Mouse (Mus musculus) intestine, embryonic 15.5 days (tissue): ENCODE measurements around the gene Zcchc7. TPM values are rescaled to one million over a fixed set of nuclear protein-coding genes. Genes with fewer than 3 reads are reported as not detected.

ENCODE experiments used
- ATAC-seq: fragments of 200-750 bp; cut with Nextera tagmentation; 2 replicates; pipeline ENCODE4 v1.8.0; 2017; ENCODE audit warnings: moderate TSS enrichment, moderate library complexity
- H3K27ac ChIP-seq: fragments of 300-500 bp; sonication (generic); 2 replicates; pipeline ENCODE4 v1.5.1; 2015; ENCODE audit warnings: mild to moderate bottlenecking, inconsistent platforms
- H3K27me3 ChIP-seq: fragments of 300-500 bp; sonication (generic); replicated peaks from 2 replicates; pipeline ENCODE4 v1.6.1; 2015; ENCODE audit warnings: inconsistent platforms
- H3K36me3 ChIP-seq: fragments of 300-500 bp; sonication (generic); 2 replicates; pipeline ENCODE4 v1.6.1; 2015; ENCODE audit warnings: inconsistent platforms
- H3K4me1 ChIP-seq: fragments of 300-500 bp; sonication (generic); replicated peaks from 2 replicates; pipeline ENCODE4 v1.6.1; 2015; ENCODE audit warnings: inconsistent platforms
- H3K4me2 ChIP-seq: fragments of 300-500 bp; sonication (generic); replicated peaks from 2 replicates; pipeline ENCODE4 v1.6.1; 2015; ENCODE audit warnings: mild to moderate bottlenecking, inconsistent platforms
- H3K4me3 ChIP-seq: fragments of 300-500 bp; sonication (generic); replicated peaks from 2 replicates; pipeline ENCODE4 v1.5.1; 2015; ENCODE audit warnings: inconsistent platforms
- H3K9ac ChIP-seq: fragments of 300-500 bp; sonication (generic); 2 replicates; pipeline ENCODE4 v1.6.1; 2015; ENCODE audit warnings: inconsistent platforms
- H3K9me3 ChIP-seq: fragments of 300-500 bp; sonication (generic); 2 replicates; pipeline ENCODE4 v1.6.1; 2016; ENCODE audit warnings: inconsistent platforms
- WGBS: fragments of 180-500 bp; shearing (Covaris S2); methylation state at CpG from one replicate; pipeline ENCODE4 v1.1.7; 2015; 5-methylcytosine and 5-hydroxymethylcytosine counted together
- polyA plus RNA-seq: library from polyadenylated mRNA; unstranded; fragments of >200 nt; fragmentation: Nextera tagmentation; extraction: Ambion mirVana; gene quantifications from 2 replicates; pipeline ENCODE4 v1.2.1, GENCODE M21; 2015

Zcchc7 gene
- polyA plus RNA-seq, 1 experiment from 2014 or later: 47.6 TPM

DNA sequence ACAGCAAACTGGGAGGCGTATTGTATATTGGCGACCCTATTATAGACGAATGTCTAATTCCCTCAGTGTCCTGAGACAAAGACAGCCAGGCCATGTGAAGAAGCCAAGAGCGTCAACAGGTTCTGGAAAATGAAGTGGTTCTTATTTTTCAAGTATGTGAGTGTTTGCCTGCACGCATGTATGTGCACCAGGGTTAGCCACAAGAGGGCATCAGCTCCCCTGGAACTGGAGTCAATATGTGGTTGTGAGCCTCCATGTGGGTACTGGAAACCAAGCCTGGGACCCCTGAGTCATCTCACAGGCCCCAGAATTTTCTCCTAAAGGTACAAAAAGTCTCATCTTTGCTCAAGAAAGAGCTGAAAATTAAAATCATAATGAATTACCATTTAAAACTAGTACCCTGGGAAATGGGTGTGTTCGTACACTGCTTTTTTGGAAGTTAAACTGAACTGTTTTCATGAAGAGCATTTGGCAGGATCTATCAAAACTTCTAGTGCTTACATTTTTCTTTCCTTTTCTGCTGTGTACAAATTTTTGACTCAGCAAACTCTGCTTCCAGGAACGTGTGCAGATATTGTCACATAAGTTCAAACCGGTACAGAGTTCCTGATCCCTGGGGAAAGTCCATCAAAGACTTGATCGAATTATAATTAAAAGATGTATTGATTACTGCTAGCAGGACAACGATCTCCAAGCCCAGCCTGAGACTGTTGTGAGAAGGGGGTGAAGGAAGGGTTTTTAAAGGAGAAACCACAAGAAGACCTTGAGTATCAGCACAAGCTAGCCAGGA is 221.4 kb downstream of the Zcchc7 start:
- Histone ChIP-seq H3K27me3 (no peaks in the 10 kb centered on the region), H3K9me3 (no peaks in the 10 kb centered on the region), H3K4me1 (peaks cover 12% of the 10 kb centered on the region; the same call in 1 of the 2 replicates), H3K4me2 (no peak overlapping the region), H3K27ac (no peak overlapping the region), H3K36me3 (no peaks in the 10 kb centered on the region), H3K9ac (no peak overlapping the region), H3K4me3 (no peak overlapping the region)
- WGBS: 87% methylated on average over 10 of the region's 10 CpGs
- no peak for ATAC-seq

DNA sequence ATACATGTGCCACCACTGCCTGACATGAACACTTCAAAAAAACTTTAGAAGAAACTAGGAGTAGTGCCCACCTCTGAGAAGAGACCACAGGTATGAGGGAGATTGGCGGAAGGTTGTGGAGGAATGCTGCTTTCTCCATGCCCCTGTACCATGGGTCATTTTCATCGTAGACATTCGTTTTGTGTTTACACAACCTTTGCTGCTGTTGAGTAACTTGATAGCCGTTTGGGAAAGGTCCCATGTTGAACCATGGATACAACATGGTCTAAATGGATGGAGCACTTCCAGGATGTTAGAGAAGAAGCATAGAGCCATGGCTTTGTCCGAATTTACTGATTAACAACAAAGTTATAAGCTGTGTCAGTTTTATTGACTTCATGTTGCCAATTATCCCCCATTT is 222.5 kb downstream of the Zcchc7 start:
- Histone ChIP-seq H3K4me2 (no peak overlapping the region), H3K27ac (no peak overlapping the region), H3K36me3 (no peaks in the 10 kb centered on the region), H3K9me3 (no peaks in the 10 kb centered on the region), H3K4me1 (peaks cover 20% of the 10 kb centered on the region), H3K27me3 (no peaks in the 10 kb centered on the region), H3K9ac (no peak overlapping the region), H3K4me3 (no peak overlapping the region)
- 64% methylated on average over 5 of the region's 5 CpGs for WGBS
- no peak for ATAC-seq

DNA sequence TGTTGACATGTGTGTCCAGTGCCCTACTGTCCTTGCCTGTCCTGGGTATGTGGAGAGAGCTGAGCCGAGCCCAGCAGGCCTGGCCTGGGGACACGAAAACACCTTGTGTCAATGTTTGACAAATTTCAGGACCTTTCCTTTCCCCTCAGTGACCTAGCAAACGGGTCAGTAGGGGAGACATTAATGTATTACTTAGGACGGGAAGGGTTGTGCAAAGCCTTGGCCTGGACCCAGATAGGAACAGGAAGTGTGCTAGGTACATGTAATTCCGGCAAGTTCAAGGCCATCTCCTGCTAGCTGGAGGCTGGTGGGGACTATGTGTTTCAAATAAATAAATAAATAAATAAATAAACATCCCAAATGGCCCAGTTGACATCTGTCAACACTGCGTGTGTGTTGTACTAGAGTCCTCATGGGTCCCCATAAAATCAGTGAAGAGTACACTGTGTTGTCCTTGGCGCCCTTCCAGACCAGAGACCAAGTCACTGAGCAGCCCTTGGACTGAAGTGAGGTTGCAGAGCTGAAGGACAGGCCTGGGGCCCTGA is 224.2 kb downstream of the Zcchc7 start:
- Histone ChIP-seq H3K9me3 (no peaks in the 10 kb centered on the region), H3K4me2 (no peak overlapping the region), H3K27ac (no peak overlapping the region), H3K27me3 (no peaks in the 10 kb centered on the region), H3K36me3 (peaks cover 4% of the 10 kb centered on the region), H3K4me1 (peaks cover 23% of the 10 kb centered on the region), H3K9ac (no peak overlapping the region), H3K4me3 (no peak overlapping the region)
- 61% methylated on average over 7 of the region's 7 CpGs for WGBS
- no peak for ATAC-seq

- H3K4me3 ChIP-seq: peak within 1 kb of the TSS; percentile 81
- H3K36me3 ChIP-seq: peaks cover 7% of the 10 kb centered on the region
- WGBS: under 1% methylated on average over 40 of the region's 40 CpGs
- H3K9ac ChIP-seq: peak within 1 kb of the TSS; percentile 92
- H3K4me2 ChIP-seq: peak within 1 kb of the TSS; percentile 92
- no peaks in the 10 kb centered on the region for H3K27me3 ChIP-seq
- H3K27ac ChIP-seq: peak within 1 kb of the TSS; percentile 89
- H3K4me1 ChIP-seq: peaks cover 23% of the 10 kb centered on the region
- ATAC-seq: peak; percentile 96
- H3K9me3 ChIP-seq: no peaks in the 10 kb centered on the region
Observed at GRCm38 (mm10) chr4:44981280-44981973, 225.8 kb downstream of the Zcchc7 start, which contains the start of gene Grhpr. Gene Grhpr (plus strand): TSS chr4:44981395.

Other genes with a start within 250 kb of the Zcchc7 start
- 0.01 TPM in 1 of 2 replicates, not detected in the other for gene Pax5, start 45.4 kb upstream of the Zcchc7 start, polyA plus RNA-seq
- 102 and 112 TPM in 2 replicates for gene Grhpr, start 225.5 kb downstream of the Zcchc7 start, polyA plus RNA-seq